Mouse (Mus musculus): ENCODE measurements around the gene Lurap1.
A peak's percentile ranks its signal among the peaks of the same experiment; 100 is the strongest.

GRCm38 (mm10) chr4:116150156-116150861 is 829 bp downstream of the Lurap1 start:
- TF ChIP-seq CTCF (IDR thresholded peaks at IDR 0.05; ENCODE audit: insufficient read depth, low read length) (no peak), POLR2A (IDR thresholded peaks at IDR 0.05; ENCODE audit: borderline replicate concordance, extremely low read depth, low read depth, low read length) (peak; percentile 85)
